In the genomic region with DNA sequence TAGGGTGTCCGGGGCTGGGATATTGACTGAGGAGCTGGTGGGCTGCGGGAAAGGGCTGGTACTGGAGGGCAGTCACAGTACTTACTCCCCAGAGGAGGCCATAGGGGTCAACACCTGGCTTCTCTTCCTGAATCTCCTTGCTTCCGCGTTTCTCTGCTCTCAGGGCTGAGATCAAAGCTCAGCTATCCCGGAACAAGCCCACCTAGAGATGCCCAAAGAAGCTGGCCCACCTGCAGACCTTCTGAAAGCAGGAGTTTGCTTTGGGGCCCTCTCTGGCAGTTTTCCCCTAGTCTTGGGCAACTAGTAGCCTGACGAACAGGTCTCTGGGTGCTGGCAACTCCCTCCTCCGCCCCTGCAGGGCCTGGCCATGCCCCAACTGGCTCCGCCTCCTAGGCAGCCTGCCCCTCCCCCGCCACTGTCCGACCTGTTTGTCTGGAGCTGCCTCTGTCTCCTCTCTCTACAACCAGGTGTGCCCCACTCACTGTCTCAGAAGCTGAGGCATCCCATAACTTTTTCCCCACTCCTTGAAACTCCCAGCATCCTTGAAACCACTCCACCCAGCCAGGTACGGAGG, we compare ENCODE assay signal across 8 mouse cellular contexts. TPM values are rescaled to one million over a fixed set of nuclear protein-coding genes. Genes with fewer than 3 reads are reported as not detected.
DNase-seq lines count a peak whose midpoint lies in the region; ATAC-seq and TF ChIP-seq lines count a peak whose summit lies in the region.

No protein-coding gene starts in this region.

- no peak for ATAC-seq in frontal cortex, adult (ENCODE audit: low TSS enrichment)
- ATAC-seq in midbrain, postnatal 0 days (ENCODE audit: low FRiP score): no peak

- peaks cover 27% of the 10 kb centered on the region for H3K36me3 ChIP-seq in midbrain, postnatal 0 days (ENCODE audit: insufficient read depth, low read length)

- no peak for TF ChIP-seq CTCF in midbrain, postnatal 0 days (IDR thresholded peaks at IDR 0.05)

- H3K4me3 ChIP-seq in midbrain, postnatal 0 days (ENCODE audit: low read depth, low read length): no peak overlapping the region

- DNase-seq in cerebellum, adult 9-11 months: peak; percentile 64
- no peak for DNase-seq in cerebellum, adult 9-10 months
- DNase-seq in ZHBTc4 (ENCODE audit: low read depth, low spot score): peak; percentile 53
- DNase-seq in kidney, postnatal 10 days: peak; percentile 83
- peak; percentile 76 for DNase-seq in lung, postnatal 25 days (ENCODE audit: low spot score)
- no peak for DNase-seq in layer of hippocampus, adult 18-20 months (ENCODE audit: low spot score in 2 of 2)
- DNase-seq in midbrain, postnatal 0 days (ENCODE audit: low spot score): no peak

- no peaks in the 10 kb centered on the region for H3K9me3 ChIP-seq in midbrain, postnatal 0 days (ENCODE audit: low read length)

- H3K9ac ChIP-seq in midbrain, postnatal 0 days (replicated peaks; ENCODE audit: low read length, poor library complexity, severe bottlenecking): no peak overlapping the region

- WGBS in midbrain, postnatal 0 days: 20% methylated on average over 10 of the region's 11 CpGs

- H3K4me1 ChIP-seq in midbrain, postnatal 0 days (ENCODE audit: insufficient read depth, low read length): no peaks in the 10 kb centered on the region

- H3K4me2 ChIP-seq in midbrain, postnatal 0 days (ENCODE audit: low read depth, low read length, poor library complexity, severe bottlenecking): no peak overlapping the region

- H3K27ac ChIP-seq in midbrain, postnatal 0 days (ENCODE audit: low read depth, low read length): no peak overlapping the region

- H3K27me3 ChIP-seq in midbrain, postnatal 0 days (ENCODE audit: insufficient read depth, low read length): no peaks in the 10 kb centered on the region

RNA-seq across cellular contexts. Expression of gene Sptbn2, which starts 9.8 kb away (rescaled TPM):
- 100 to 1,000 TPM; 561 to 574 TPM for total RNA-seq in layer of hippocampus, adult 18-20 months (2021)
- total RNA-seq in midbrain, postnatal 0 days (2014; rRNA removed): 138 and 154 TPM in 2 replicates
- polyA plus RNA-seq in midbrain, postnatal 0 days (2015; fragmentation: Nextera tagmentation; extraction: Ambion mirVana): 18.9 and 19.7 TPM in 2 replicates

RNA-seq across cellular contexts. Expression of gene Gm960, which starts 22.3 kb away (rescaled TPM):
- 1 to 10 TPM; 1.1 to 1.6 TPM for total RNA-seq in layer of hippocampus, adult 18-20 months (2021)
- total RNA-seq in midbrain, postnatal 0 days (2014; rRNA removed): 0.99 and 3.0 TPM in 2 replicates
- 5.9 and 6.4 TPM in 2 replicates for polyA plus RNA-seq in midbrain, postnatal 0 days (2015; fragmentation: Nextera tagmentation; extraction: Ambion mirVana)

RNA-seq across cellular contexts. Expression of gene Rbm4b, which starts 35.5 kb away (rescaled TPM):
- 10 to 100 TPM; 20.1 to 21.0 TPM for total RNA-seq in layer of hippocampus, adult 18-20 months (2021)
- 63.2 and 89.1 TPM in 2 replicates for total RNA-seq in midbrain, postnatal 0 days (2014; rRNA removed)
- 88.6 and 89.7 TPM in 2 replicates for polyA plus RNA-seq in midbrain, postnatal 0 days (2015; fragmentation: Nextera tagmentation; extraction: Ambion mirVana)

Comparison
In these comparisons a context has a peak if more than half of its experiments do, and no peak if none do; other contexts are left out.
1. DNase-seq: peak in cerebellum, adult 9-11 months (single experiment), ZHBTc4 (single experiment), kidney, postnatal 10 days (single experiment) and lung, postnatal 25 days (single experiment); none in cerebellum, adult 9-10 months (single experiment), layer of hippocampus, adult 18-20 months (0 of 2) and midbrain, postnatal 0 days (single experiment).